Mouse (Mus musculus) limb, embryonic 11.5 days (tissue): ENCODE data around the gene D930048N14Rik. TPM values are rescaled to one million over a fixed set of nuclear protein-coding genes. Genes with fewer than 3 reads are reported as not detected.
"Not testable (repeated sequence)": the region's sequence is repeated elsewhere in the genome, so short reads cannot be mapped to it uniquely, and the experiment has no call there.

Source experiments
- ATAC-seq: fragments of 200-750 bp; cut with Nextera tagmentation; 2 replicates; pipeline ENCODE4 v1.8.0; 2017; ENCODE audit warnings: low read depth; ENCODE audit not compliant: insufficient number of reproducible peaks, low FRiP score, low TSS enrichment
- DNase-seq: peaks from one replicate; pipeline ENCODE4 v3.0.0-alpha.2; 2015; ENCODE audit warnings: low spot score
- H3K27ac ChIP-seq: fragments of 300-500 bp; sonication (generic); replicated peaks from 2 replicates; pipeline ENCODE4 v1.5.1; 2014; ENCODE audit warnings: low read depth, mild to moderate bottlenecking, low read length
- H3K27me3 ChIP-seq: fragments of 300-500 bp; sonication (generic); 2 replicates; pipeline ENCODE4 v1.6.1; 2014; ENCODE audit warnings: mild to moderate bottlenecking, low read length, mixed read lengths; ENCODE audit not compliant: control insufficient read depth, insufficient read depth
- H3K36me3 ChIP-seq: fragments of 300-500 bp; sonication (generic); 2 replicates; pipeline ENCODE4 v1.6.1; 2014; ENCODE audit warnings: mild to moderate bottlenecking, low read length, moderate library complexity, mixed read lengths; ENCODE audit not compliant: control insufficient read depth, insufficient read depth
- H3K4me1 ChIP-seq: fragments of 300-500 bp; sonication (generic); 2 replicates; pipeline ENCODE4 v1.6.1; 2014; ENCODE audit warnings: low read length, mixed read lengths; ENCODE audit not compliant: control insufficient read depth, insufficient read depth
- H3K4me2 ChIP-seq: fragments of 300-500 bp; sonication (generic); 2 replicates; pipeline ENCODE4 v1.6.1; 2014; ENCODE audit warnings: low read depth, mild to moderate bottlenecking, moderate library complexity; ENCODE audit not compliant: severe bottlenecking
- H3K4me3 ChIP-seq: fragments of 300-500 bp; sonication (generic); 2 replicates; pipeline ENCODE4 v1.5.1; 2014; ENCODE audit warnings: low read depth, low read length
- H3K9ac ChIP-seq: fragments of 300-500 bp; sonication (generic); 2 replicates; pipeline ENCODE4 v1.6.1; 2014; ENCODE audit warnings: mild to moderate bottlenecking, low read length
- H3K9me3 ChIP-seq: fragments of 300-500 bp; sonication (generic); 2 replicates; pipeline ENCODE4 v1.6.1; 2016; ENCODE audit warnings: low read length; ENCODE audit not compliant: control insufficient read depth
- WGBS: fragments of 180-500 bp; shearing (Covaris S2); extraction: QIAGEN DNeasy Blood & Tissue Kit; methylation state at CpG from one replicate; pipeline ENCODE4 v1.1.7; 2014; 5-methylcytosine and 5-hydroxymethylcytosine counted together
- polyA plus RNA-seq: library from polyadenylated mRNA; unstranded; fragments of >200 nt; fragmentation: Nextera tagmentation; extraction: Ambion mirVana; gene quantifications from 2 replicates; pipeline ENCODE4 v1.2.1, GENCODE M21; 2014

Gene D930048N14Rik
- polyA plus RNA-seq, 1 experiment from 2014 or later = 2.5 TPM

DNA sequence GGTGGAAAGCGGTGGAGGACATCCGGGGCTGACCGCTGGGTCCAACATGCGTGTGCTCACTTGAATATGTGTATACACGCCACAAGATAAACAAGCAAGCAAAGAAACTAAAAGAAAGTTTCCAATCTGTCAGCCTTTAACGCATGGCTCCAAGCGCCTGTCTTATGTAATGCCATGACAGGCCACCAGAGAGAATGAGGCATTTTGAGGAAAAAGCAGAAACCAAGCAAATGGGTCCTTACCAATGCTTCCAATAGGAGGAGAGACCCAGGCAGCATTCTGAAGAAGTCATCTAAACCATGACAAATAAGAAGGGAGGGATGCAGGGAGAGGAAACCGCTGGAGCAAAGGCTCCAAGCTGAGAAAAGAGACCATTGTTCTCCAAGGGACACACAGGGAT is 36.5 kb upstream of the D930048N14Rik start:
- H3K27ac ChIP-seq = no peak overlapping the region
- H3K36me3 ChIP-seq = no peaks in the 10 kb centered on the region
- WGBS = 84% methylated on average over 8 of the region's 8 CpGs
- no peak overlapping the region for H3K4me3 ChIP-seq
- H3K4me2 ChIP-seq = no peak overlapping the region
- H3K4me1 ChIP-seq = 0 out of 2 replicates have a peak, but pooled peaks cover 2% of the 10 kb centered on the region
- H3K27me3 ChIP-seq = no peaks in the 10 kb centered on the region
- ATAC-seq (no peak), DNase-seq (no peak)
- no peak overlapping the region for H3K9ac ChIP-seq
- H3K9me3 ChIP-seq = no peaks in the 10 kb centered on the region

DNA sequence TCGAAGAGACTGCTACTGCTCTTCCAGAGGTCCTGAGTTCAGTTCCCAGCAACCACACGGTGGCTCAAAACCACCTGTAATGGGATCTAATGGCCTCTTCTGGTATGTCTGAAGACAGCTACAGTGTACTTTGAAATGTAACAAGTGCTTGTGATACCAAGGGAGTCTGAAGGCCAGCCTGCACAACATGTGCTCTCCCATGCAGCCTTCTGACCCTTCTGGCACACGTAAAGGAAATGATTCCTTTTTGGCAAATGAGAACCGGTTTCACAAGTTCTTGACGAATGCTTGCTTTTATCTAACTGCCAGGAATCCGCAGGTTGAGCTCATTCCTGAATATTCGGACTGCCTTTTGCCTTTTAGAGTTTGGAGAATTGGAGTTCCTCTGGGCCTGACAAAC is 35.6 kb upstream of the D930048N14Rik start:
- Histone ChIP-seq H3K27ac (no peak overlapping the region), H3K27me3 (no peaks in the 10 kb centered on the region), H3K4me2 (peak overlapping the region; percentile 56), H3K36me3 (no peaks in the 10 kb centered on the region), H3K4me3 (peak overlapping the region; percentile 5; the same call in 1 of the 2 replicates), H3K4me1 (0 out of 2 replicates have a peak, but pooled peaks cover 2% of the 10 kb centered on the region), H3K9ac (peak overlapping the region; percentile 67), H3K9me3 (no peaks in the 10 kb centered on the region)
- 43% methylated on average over 7 of the region's 7 CpGs for WGBS
- ATAC-seq (no peak), DNase-seq (no peak)

DNA sequence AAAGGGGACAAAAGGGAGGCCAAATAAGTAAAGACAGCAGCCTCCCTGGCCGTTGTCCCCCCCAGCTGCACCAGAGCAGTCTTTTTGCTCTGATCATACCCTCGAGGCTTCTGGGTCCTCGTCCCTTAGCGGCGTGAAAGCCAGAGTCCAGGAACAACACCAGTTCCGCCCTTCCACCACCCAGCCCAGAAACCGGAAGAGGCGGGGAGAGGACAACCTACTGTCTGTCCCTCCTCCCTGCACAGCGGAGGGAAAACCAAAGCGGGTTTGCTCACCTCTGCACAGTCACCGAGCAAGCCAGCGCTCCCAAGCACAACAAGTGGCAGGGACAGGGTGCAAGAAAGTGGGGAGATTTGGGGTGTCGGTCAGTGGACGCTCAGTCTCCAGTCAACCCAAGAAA is 35.2 kb upstream of the D930048N14Rik start:
- 4% methylated on average over 14 of the region's 14 CpGs for WGBS
- Histone ChIP-seq H3K4me1 (peaks cover 4% of the 10 kb centered on the region; the same call in 1 of the 2 replicates), H3K27me3 (no peaks in the 10 kb centered on the region), H3K4me3 (peak overlapping the region; percentile 5), H3K4me2 (peak overlapping the region; percentile 56), H3K27ac (no peak overlapping the region), H3K9ac (peak overlapping the region; percentile 67), H3K9me3 (no peaks in the 10 kb centered on the region), H3K36me3 (no peaks in the 10 kb centered on the region)
- no peak for ATAC-seq
- DNase-seq = peak; percentile 75

DNA sequence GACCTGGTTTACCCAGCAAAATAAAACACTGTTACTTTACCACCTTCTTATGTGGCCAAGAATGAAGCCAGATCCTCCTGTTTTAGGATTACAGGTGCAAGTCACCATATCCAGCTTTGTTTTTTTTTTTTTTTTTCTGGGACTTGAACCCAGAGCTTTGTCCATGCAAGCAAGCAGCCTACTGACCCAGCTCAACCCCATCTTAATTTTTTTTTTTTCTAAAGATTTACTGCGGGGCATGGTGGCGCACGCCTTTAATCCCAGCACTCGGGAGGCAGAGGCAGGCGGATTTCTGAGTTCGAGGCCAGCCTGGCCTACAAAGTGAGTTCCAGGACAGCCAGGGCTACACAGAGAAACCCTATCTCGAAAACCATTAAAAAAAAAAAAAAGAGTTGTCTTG is 34.6 kb upstream of the D930048N14Rik start:
- not testable (repeated sequence) for H3K9me3 ChIP-seq, H3K27me3 ChIP-seq, H3K36me3 ChIP-seq, H3K9ac ChIP-seq, H3K4me3 ChIP-seq, DNase-seq, ATAC-seq, H3K4me1 ChIP-seq, H3K27ac ChIP-seq
- H3K4me2 ChIP-seq = peak overlapping the region; percentile 56; the same call in 1 of the 2 replicates
- WGBS = 94% methylated on average over 7 of the region's 7 CpGs

DNA sequence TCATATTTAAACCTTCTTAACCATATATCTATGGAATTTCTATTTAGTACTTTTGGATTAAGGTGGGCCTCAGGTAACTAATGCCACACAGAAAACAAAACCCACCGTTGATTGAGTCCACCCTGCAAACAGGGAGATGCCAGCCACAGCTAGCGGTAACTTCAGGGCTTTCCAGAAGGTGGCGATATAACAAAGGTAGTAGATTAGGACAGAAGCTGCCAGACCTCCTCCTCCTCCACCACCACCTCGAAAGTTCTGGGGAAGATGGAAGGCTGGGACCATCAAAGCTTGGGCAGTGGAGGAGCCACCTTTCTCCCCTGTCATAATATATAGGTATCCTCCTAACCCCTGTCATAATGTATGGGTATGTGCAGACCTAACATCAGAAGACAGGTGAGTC is 33.1 kb upstream of the D930048N14Rik start:
- no peak overlapping the region for H3K27ac ChIP-seq
- WGBS = 4% methylated on average over 4 of the region's 4 CpGs
- ATAC-seq (no peak; the same call in 1 of the 2 replicates), DNase-seq (peak; percentile 81)
- H3K27me3 ChIP-seq = no peaks in the 10 kb centered on the region
- peaks cover 4% of the 10 kb centered on the region; the same call in 1 of the 2 replicates for H3K36me3 ChIP-seq
- H3K4me3 ChIP-seq = no peak overlapping the region
- peaks cover 6% of the 10 kb centered on the region; the same call in 1 of the 2 replicates for H3K4me1 ChIP-seq
- H3K4me2 ChIP-seq = no peak overlapping the region
- no peaks in the 10 kb centered on the region for H3K9me3 ChIP-seq
- no peak overlapping the region for H3K9ac ChIP-seq

DNA sequence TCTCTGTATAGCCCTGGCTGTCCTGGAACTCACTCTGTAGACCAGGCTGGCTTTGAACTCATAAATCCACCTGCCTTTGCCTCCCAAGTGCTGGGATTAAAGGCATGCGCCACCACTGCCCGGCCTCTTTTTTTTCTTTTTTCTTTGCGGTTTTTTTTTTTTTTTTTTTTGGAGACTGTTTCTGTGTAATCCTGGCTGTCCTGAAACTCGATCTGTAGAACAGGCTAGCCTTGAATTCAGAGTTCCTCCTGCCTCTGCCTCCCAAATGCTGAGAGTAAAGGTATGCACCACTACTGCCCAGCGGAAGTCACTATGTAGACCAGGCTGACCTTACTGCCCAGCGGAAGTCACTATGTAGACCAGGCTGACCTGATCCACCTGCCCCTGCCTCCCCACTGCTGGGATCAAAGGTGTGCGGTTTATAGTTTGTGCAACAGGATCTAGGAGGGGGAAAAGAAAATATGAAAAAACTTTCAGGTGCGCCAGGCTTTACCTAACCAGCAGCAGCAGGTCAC is 31.8 kb upstream of the D930048N14Rik start:
- peak; percentile 27; the same call in 1 of the 2 replicates for ATAC-seq

DNA sequence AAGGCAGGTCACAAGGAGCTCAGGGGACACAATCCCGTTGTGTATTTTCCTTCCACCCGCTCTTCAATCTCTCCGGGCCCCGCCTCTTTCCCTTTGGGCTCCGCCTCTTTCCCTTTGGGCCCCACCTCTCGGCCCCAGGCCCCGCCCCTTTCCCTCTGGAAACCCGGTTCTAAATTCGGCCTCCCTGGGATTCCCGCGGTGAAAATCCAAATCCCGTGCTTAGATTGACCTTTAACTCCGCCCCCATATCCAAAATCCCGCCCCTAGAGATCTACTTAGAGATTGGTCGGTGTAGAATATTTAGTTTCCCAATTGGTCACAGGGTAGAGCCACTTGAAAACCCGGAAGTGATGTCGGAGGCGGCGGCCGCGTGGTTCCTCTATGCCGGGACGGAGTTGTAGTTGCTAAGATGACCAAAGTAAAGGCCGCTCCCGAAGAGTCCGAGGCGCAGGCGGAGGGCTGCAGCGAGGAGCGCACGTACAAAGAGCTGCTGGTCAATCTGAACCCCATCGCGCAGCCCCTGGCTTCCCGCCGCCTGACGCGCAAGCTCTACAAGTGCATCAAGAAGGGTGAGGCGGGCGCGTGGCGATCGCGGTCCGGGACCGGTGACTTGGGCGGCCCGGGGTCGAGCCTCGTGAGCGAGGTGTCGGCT is 31.2 kb upstream of the D930048N14Rik start, which contains the start of gene Nhp2:
Nhp2 (plus strand) TSS at position 327 of the 652 bp plus-strand sequence.
- Histone ChIP-seq H3K9ac (peak within 1 kb of the TSS; percentile 77), H3K4me2 (peak within 1 kb of the TSS; percentile 76), H3K9me3 (no peaks in the 10 kb centered on the region), H3K4me1 (peaks cover 6% of the 10 kb centered on the region; the same call in 1 of the 2 replicates), H3K27ac (no peak within 1 kb of the TSS), H3K27me3 (no peaks in the 10 kb centered on the region), H3K4me3 (peak within 1 kb of the TSS; percentile 81), H3K36me3 (peaks cover 15% of the 10 kb centered on the region; the same call in 1 of the 2 replicates)
- peak; percentile 95 for DNase-seq
- ATAC-seq = peak; percentile 91
- under 1% methylated on average over 51 of the region's 51 CpGs for WGBS

More for the DNA sequence above, 31.8 kb upstream of the D930048N14Rik start:
- Histone ChIP-seq H3K9ac (no peak overlapping the region), H3K4me3 (peak overlapping the region; percentile 81), H3K9me3 (no peaks in the 10 kb centered on the region), H3K4me1 (peaks cover 6% of the 10 kb centered on the region; the same call in 1 of the 2 replicates), H3K4me2 (peak overlapping the region; percentile 76; the same call in 1 of the 2 replicates), H3K27me3 (no peaks in the 10 kb centered on the region), H3K27ac (no peak overlapping the region), H3K36me3 (peaks cover 12% of the 10 kb centered on the region; the same call in 1 of the 2 replicates)
- no peak for DNase-seq
- WGBS = 57% methylated on average over 8 of the region's 8 CpGs

DNA sequence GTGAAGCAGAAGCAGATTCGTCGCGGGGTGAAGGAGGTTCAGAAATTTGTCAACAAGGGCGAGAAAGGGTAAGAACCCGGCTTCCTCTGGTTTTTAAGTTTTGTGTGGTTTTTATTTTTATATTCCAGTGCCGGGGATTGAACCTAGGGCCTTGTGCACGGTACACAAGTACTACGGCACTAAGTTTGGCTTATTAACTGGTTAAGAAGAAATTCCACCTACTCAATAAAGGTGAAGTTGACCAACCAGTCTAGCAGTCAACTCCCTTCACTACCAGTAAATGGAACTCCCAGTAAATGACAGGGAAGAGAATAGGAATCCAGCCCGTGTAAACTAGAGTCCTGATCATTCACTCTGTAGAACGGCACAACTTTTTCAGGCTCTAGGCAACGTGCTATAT is 30.7 kb upstream of the D930048N14Rik start:
- ATAC-seq = no peak
- H3K4me2 ChIP-seq = peak overlapping the region; percentile 76
- no peaks in the 10 kb centered on the region for H3K27me3 ChIP-seq
- no peak for DNase-seq
- peaks cover 18% of the 10 kb centered on the region; the same call in 1 of the 2 replicates for H3K36me3 ChIP-seq
- H3K9ac ChIP-seq = peak overlapping the region; percentile 77
- H3K9me3 ChIP-seq = no peaks in the 10 kb centered on the region
- peak overlapping the region; percentile 81 for H3K4me3 ChIP-seq
- WGBS = 3% methylated on average over 11 of the region's 11 CpGs
- peaks cover 4% of the 10 kb centered on the region; the same call in 1 of the 2 replicates for H3K4me1 ChIP-seq
- H3K27ac ChIP-seq = no peak overlapping the region
